Mouse (Mus musculus) kidney, postnatal 4 days (tissue): Measurements from ENCODE around the gene H60c.
A peak's percentile ranks its signal among the peaks of the same experiment; 100 is the strongest.
"Not testable (repeated sequence)": the region's sequence is repeated elsewhere in the genome, so short reads cannot be mapped to it uniquely, and the experiment has no call there.

Experiments
- DNase-seq, 2 experiments: peaks; one replicate each; pipeline ENCODE4 v3.0.0; 2021; ENCODE audit warnings: mixed read lengths in 2 of 2

H60c gene

GRCm38 (mm10) chr10:3267671-3268070 is at the start of gene H60c:
Gene H60c, minus strand, starts transcription at chr10:3267771.
- DNase-seq: no peak

GRCm38 (mm10) chr10:3308821-3309206 is 41.2 kb upstream of the H60c start:
- no peak for DNase-seq

- DNase-seq: peak; percentile 6 to 20
Observed at GRCm38 (mm10) chr10:3308180-3308820, 40.7 kb upstream of the H60c start.

GRCm38 (mm10) chr10:3307752-3308151 is 40.2 kb upstream of the H60c start:
- peak in 1 of 2 experiments; percentile 5 for DNase-seq

GRCm38 (mm10) chr10:3293969-3294368 is 26.4 kb upstream of the H60c start:
- DNase-seq: no peak

GRCm38 (mm10) chr10:3281047-3281446 is 13.5 kb upstream of the H60c start:
- DNase-seq: no peak

- no peak for DNase-seq
Observed at GRCm38 (mm10) chr10:3274065-3274464, 6.5 kb upstream of the H60c start.

GRCm38 (mm10) chr10:3271036-3271435 is 3.5 kb upstream of the H60c start:
- peak; percentile 8 to 28 for DNase-seq

- DNase-seq: no peak
Observed at GRCm38 (mm10) chr10:3266729-3267128, 842 bp downstream of the H60c start.

- no peak for DNase-seq
Observed at GRCm38 (mm10) chr10:3262784-3263183, 4.8 kb downstream of the H60c start.

GRCm38 (mm10) chr10:3257391-3257790 is 10.2 kb downstream of the H60c start:
- no peak for DNase-seq

- not testable (repeated sequence) for DNase-seq
Observed at GRCm38 (mm10) chr10:3238436-3238835, 29.1 kb downstream of the H60c start.

GRCm38 (mm10) chr10:3236638-3237270 is 30.8 kb downstream of the H60c start:
- peak in 1 of 2 experiments; percentile 11 for DNase-seq

- DNase-seq: peak; percentile 25 to 42
Observed at GRCm38 (mm10) chr10:3228447-3229195, 39.0 kb downstream of the H60c start.
